In the genomic region with DNA sequence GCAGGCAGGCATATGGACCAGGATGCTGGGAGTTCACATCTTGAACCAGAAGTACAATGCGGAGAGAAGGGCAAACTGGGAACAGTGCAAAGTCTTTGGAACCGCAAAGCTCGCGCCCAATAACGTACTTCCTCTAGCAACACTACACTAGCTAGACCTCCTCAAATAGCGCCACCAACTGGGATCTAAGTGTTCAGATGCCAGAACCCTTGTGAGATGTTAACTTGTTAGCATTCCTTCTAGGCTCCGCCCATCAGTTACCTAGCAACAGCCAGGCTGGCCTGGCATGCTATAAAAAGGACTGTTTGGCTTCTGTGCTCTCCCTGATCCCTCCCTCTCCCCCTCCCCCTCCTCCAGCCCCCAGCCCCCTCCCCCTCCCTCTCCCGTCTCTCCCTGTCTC, we compare ENCODE assay signal across 8 mouse cellular contexts.
DNase-seq lines count a peak whose midpoint lies in the region; ATAC-seq and TF ChIP-seq lines count a peak whose summit lies in the region.

No protein-coding gene starts in this region.

- H3K9me3 ChIP-seq in embryonic facial prominence, embryonic 11.5 days (replicated peaks; ENCODE audit: control insufficient read depth, low read length) = no peaks in the 10 kb centered on the region
- no peaks in the 10 kb centered on the region for H3K9me3 ChIP-seq in midbrain, embryonic 10.5 days (replicated peaks)

- WGBS in embryonic facial prominence, embryonic 11.5 days = 41% methylated on average over 7 of the region's 8 CpGs
- WGBS in midbrain, embryonic 10.5 days = 44% methylated on average over 7 of the region's 8 CpGs

- no peaks in the 10 kb centered on the region for H3K4me1 ChIP-seq in embryonic facial prominence, embryonic 11.5 days (ENCODE audit: control insufficient read depth, insufficient read depth, low read length)
- H3K4me1 ChIP-seq in midbrain, embryonic 10.5 days = peaks cover 39% of the 10 kb centered on the region

- DNase-seq in left cerebral cortex, postnatal 10 days (ENCODE audit: extremely low spot score in 1 of 2, low spot score in 2 of 2) = peak; percentile 59 to 80
- DNase-seq in left cerebral cortex, adult 9 months (ENCODE audit: low spot score in 2 of 2) = no peak
- peak; percentile 80 for DNase-seq in embryonic facial prominence, embryonic 11.5 days (ENCODE audit: low spot score)
- DNase-seq in kidney, adult 9 months = peak; percentile 68
- DNase-seq in midbrain, embryonic 10.5 days (ENCODE audit: low spot score) = peak; percentile 79
- DNase-seq in gastrocnemius, adult 2 months = no peak
- no peak for DNase-seq in cerebellum, adult 11 months
- no peak for DNase-seq in cerebellum, adult 18-20 months

- intact Hi-C loops in left cerebral cortex, postnatal 10 days (cut with DNase I) = loop anchor here (5.0 kb wide), 1 partner anchor 184 kb away; the partner anchor contains the start of genes Jmjd1c and Reep3
- intact Hi-C loops in gastrocnemius, adult 2 months (cut with DNase I) = loop anchor here (5.0 kb wide), 1 partner anchor 89 kb away; no protein-coding TSS in a partner anchor

- H3K4me2 ChIP-seq in embryonic facial prominence, embryonic 11.5 days (ENCODE audit: low read depth, low read length) = no peak overlapping the region

- H3K4me3 ChIP-seq in embryonic facial prominence, embryonic 11.5 days (ENCODE audit: low read depth, low read length) = no peak overlapping the region
- H3K4me3 ChIP-seq in midbrain, embryonic 10.5 days = peak overlapping the region; percentile 14
- no peak overlapping the region for H3K4me3 ChIP-seq in gastrocnemius, adult 2 months

- no peaks in the 10 kb centered on the region for H3K36me3 ChIP-seq in embryonic facial prominence, embryonic 11.5 days (replicated peaks; ENCODE audit: control insufficient read depth, insufficient read depth, low read depth, low read length)
- no peaks in the 10 kb centered on the region for H3K36me3 ChIP-seq in midbrain, embryonic 10.5 days

- H3K27me3 ChIP-seq in embryonic facial prominence, embryonic 11.5 days (ENCODE audit: control insufficient read depth, insufficient read depth, low read length) = no peaks in the 10 kb centered on the region
- peaks cover 15% of the 10 kb centered on the region for H3K27me3 ChIP-seq in midbrain, embryonic 10.5 days (ENCODE audit: low read depth, poor library complexity, severe bottlenecking)

- no peak overlapping the region for H3K9ac ChIP-seq in embryonic facial prominence, embryonic 11.5 days (replicated peaks; ENCODE audit: low read length)

- no peak for TF ChIP-seq CTCF in gastrocnemius, adult 2 months (IDR thresholded peaks at IDR 0.05)

- no peak overlapping the region for H3K27ac ChIP-seq in embryonic facial prominence, embryonic 11.5 days (replicated peaks; ENCODE audit: low read depth, low read length)
- peak overlapping the region; percentile 70 for H3K27ac ChIP-seq in midbrain, embryonic 10.5 days (replicated peaks)
- no peak overlapping the region for H3K27ac ChIP-seq in gastrocnemius, adult 2 months

- 0 out of 2 replicates have a peak, but pooled peaks have one; percentile 4 for ATAC-seq in embryonic facial prominence, embryonic 11.5 days (replicated peaks; ENCODE audit: insufficient number of reproducible peaks, low FRiP score, low TSS enrichment, low read depth)

Comparison
In these comparisons a context has a peak if more than half of its experiments do, and no peak if none do; other contexts are left out.
1. DNase-seq: peak in left cerebral cortex, postnatal 10 days (2 of 2), embryonic facial prominence, embryonic 11.5 days (single experiment), kidney, adult 9 months (single experiment) and midbrain, embryonic 10.5 days (single experiment); none in left cerebral cortex, adult 9 months (0 of 2), gastrocnemius, adult 2 months (single experiment), cerebellum, adult 11 months (single experiment) and cerebellum, adult 18-20 months (0 of 2).